Mouse (Mus musculus) olfactory bulb, adult 2 months (tissue): ENCODE measurements around the gene C1qa. TPM values are rescaled to one million over a fixed set of nuclear protein-coding genes. Genes with fewer than 3 reads are reported as not detected.

Experiments
- H3K27ac ChIP-seq: fragments of 200-500 bp; 2 replicates; pipeline ENCODE4 v1.5.1; 2012; ENCODE audit warnings: low read depth, low read length; ENCODE audit not compliant: insufficient read depth
- H3K4me1 ChIP-seq: fragments of 200-500 bp; 2 replicates; pipeline ENCODE4 v1.6.1; 2012; ENCODE audit warnings: low read length; ENCODE audit not compliant: control insufficient read depth, insufficient read depth
- H3K4me3 ChIP-seq: fragments of 200-500 bp; 2 replicates; pipeline ENCODE4 v1.5.1; 2012; ENCODE audit warnings: mild to moderate bottlenecking, low read depth, low read length, moderate library complexity; ENCODE audit not compliant: insufficient read depth
- CTCF ChIP-seq: fragments of 200-500 bp; IDR thresholded peaks from 2 replicates; pipeline ENCODE4 v1.5.1; 2012; ENCODE audit warnings: low read depth, mild to moderate bottlenecking, low read length, moderate library complexity; ENCODE audit not compliant: insufficient read depth
- POLR2A ChIP-seq: fragments of 200-500 bp; IDR thresholded peaks from 2 replicates; pipeline ENCODE4 v1.6.1; 2012; ENCODE audit warnings: mild to moderate bottlenecking, low read depth, low read length, moderate library complexity; ENCODE audit not compliant: insufficient read depth
- WGBS: fragments of 180-500 bp; shearing (Covaris S2); methylation state at CpG from one replicate; pipeline ENCODE4 v1.1.7; 2018; 5-methylcytosine and 5-hydroxymethylcytosine counted together
- polyA plus RNA-seq: library from polyadenylated mRNA; stranded (reverse); fragments of >200 nt; gene quantifications from 2 replicates; pipeline ENCODE4 v1.2.4, GENCODE M21; 2012; ENCODE audit warnings: low replicate concordance; ENCODE audit not compliant: missing spikeins, insufficient read depth, insufficient read length

The C1qa gene
- not detected in 2 replicates for polyA plus RNA-seq

- WGBS = 82% methylated on average over 9 of the region's 9 CpGs
- TF ChIP-seq POLR2A = no peak
- no peak for TF ChIP-seq CTCF
- no peak within 1 kb of the TSS for H3K4me3 ChIP-seq
- H3K27ac ChIP-seq = no peak within 1 kb of the TSS
- no peaks in the 10 kb centered on the region; the same call in 1 of the 2 replicates for H3K4me1 ChIP-seq
These were observed at the start of gene C1qa for GRCm38 (mm10) chr4:136898637-136899036. TSS of gene C1qa (minus strand) at chr4:136898803.

GRCm38 (mm10) chr4:136945397-136945796 is 46.8 kb upstream of the C1qa start:
- Histone ChIP-seq H3K4me1 (0 out of 2 replicates have a peak, but pooled peaks cover 5% of the 10 kb centered on the region), H3K4me3 (no peak overlapping the region), H3K27ac (no peak overlapping the region)
- TF ChIP-seq CTCF (no peak), POLR2A (no peak)
- 77% methylated on average over 17 of the region's 17 CpGs for WGBS

- H3K27ac ChIP-seq = no peak overlapping the region
- TF ChIP-seq CTCF (no peak), POLR2A (no peak)
- H3K4me1 ChIP-seq = 0 out of 2 replicates have a peak, but pooled peaks cover 4% of the 10 kb centered on the region
- WGBS = 89% methylated on average over 11 of the region's 11 CpGs
- H3K4me3 ChIP-seq = no peak overlapping the region
These were observed 46.2 kb upstream of the C1qa start for GRCm38 (mm10) chr4:136944558-136945350.

- Histone ChIP-seq H3K4me3 (no peak overlapping the region), H3K4me1 (no peaks in the 10 kb centered on the region), H3K27ac (no peak overlapping the region)
- no peak for TF ChIP-seq POLR2A
- no peak for TF ChIP-seq CTCF
- 61% methylated on average over 13 of the region's 13 CpGs for WGBS
These were observed 44.6 kb upstream of the C1qa start for GRCm38 (mm10) chr4:136943175-136943574.

GRCm38 (mm10) chr4:136942761-136943160 is 44.2 kb upstream of the C1qa start:
- 64% methylated on average over 18 of the region's 18 CpGs for WGBS
- H3K4me3 ChIP-seq = no peak overlapping the region
- H3K4me1 ChIP-seq = no peaks in the 10 kb centered on the region
- H3K27ac ChIP-seq = no peak overlapping the region
- TF ChIP-seq CTCF (no peak), POLR2A (no peak)

GRCm38 (mm10) chr4:136937935-136938334 is 39.3 kb upstream of the C1qa start:
- Histone ChIP-seq H3K4me1 (no peaks in the 10 kb centered on the region), H3K27ac (no peak overlapping the region), H3K4me3 (no peak overlapping the region)
- 92% methylated on average over 5 of the region's 5 CpGs for WGBS
- TF ChIP-seq CTCF (no peak), POLR2A (no peak)

- 87% methylated on average over 4 of the region's 4 CpGs for WGBS
- TF ChIP-seq POLR2A = no peak
- TF ChIP-seq CTCF = no peak
- Histone ChIP-seq H3K4me3 (no peak overlapping the region), H3K27ac (no peak overlapping the region), H3K4me1 (no peaks in the 10 kb centered on the region)
These were observed 38.7 kb upstream of the C1qa start for GRCm38 (mm10) chr4:136937344-136937743.

GRCm38 (mm10) chr4:136934746-136935613 is 36.4 kb upstream of the C1qa start:
- 59% methylated on average over 18 of the region's 18 CpGs for WGBS
- no peak overlapping the region for H3K27ac ChIP-seq
- no peak overlapping the region for H3K4me3 ChIP-seq
- H3K4me1 ChIP-seq = no peaks in the 10 kb centered on the region
- TF ChIP-seq CTCF = no peak
- no peak for TF ChIP-seq POLR2A

- Histone ChIP-seq H3K4me1 (peaks cover 6% of the 10 kb centered on the region; the same call in 1 of the 2 replicates), H3K4me3 (no peak overlapping the region), H3K27ac (no peak overlapping the region)
- TF ChIP-seq POLR2A (no peak), CTCF (no peak)
- WGBS = 96% methylated on average over 8 of the region's 8 CpGs
These were observed 31.9 kb upstream of the C1qa start for GRCm38 (mm10) chr4:136930474-136930873.
